25 mouse cellular contexts compared by ENCODE assay signal in the genomic region with DNA sequence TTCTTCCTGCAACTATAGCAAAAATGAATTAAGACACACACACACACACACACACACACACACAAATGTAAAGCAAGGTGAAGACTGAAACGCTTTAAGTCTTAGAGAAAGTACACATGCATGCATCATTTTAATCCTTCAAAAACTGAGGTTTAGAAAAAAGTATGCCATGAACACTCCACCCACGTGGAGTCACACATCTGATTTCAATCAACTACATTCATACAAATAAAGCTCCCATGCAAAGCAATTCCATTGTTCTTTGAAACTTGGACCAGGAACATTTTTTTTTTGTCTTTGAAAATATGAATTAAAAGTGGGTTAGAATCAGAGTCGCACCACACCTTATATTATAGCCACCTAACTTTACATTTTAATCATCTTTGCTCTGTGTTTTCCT.
DNase-seq lines count a peak whose midpoint lies in the region; ATAC-seq and TF ChIP-seq lines count a peak whose summit lies in the region.
"Had no signal": no experiment of that assay in that cellular context is flagged by ENCODE, and none has a peak within 500 bp of the region (broad histone marks: within the 10 kb centered on the region; RNA-seq: fewer than 3 reads in every experiment).

No protein-coding gene starts in this region.

- TF ChIP-seq CTCF in heart, adult 2 months (IDR thresholded peaks at IDR 0.05): no peak

- H3K4me1 ChIP-seq in embryonic facial prominence, embryonic 13.5 days: peaks cover 17% of the 10 kb centered on the region
- no peaks in the 10 kb centered on the region for H3K4me1 ChIP-seq in heart, adult 2 months (ENCODE audit: control insufficient read depth, insufficient read depth, low read length)
- H3K4me1 ChIP-seq: heart, embryonic 15.5 days; hindbrain, embryonic 13.5 days; intestine, embryonic 15.5 days had no signal

- ATAC-seq in embryonic facial prominence, embryonic 13.5 days (ENCODE audit: insufficient number of reproducible peaks, insufficient read depth, low FRiP score, low TSS enrichment, low read depth): no peak
- ATAC-seq: CD4-positive, CD25-positive, alpha-beta regulatory T cell, adult 4 months; forebrain, embryonic 13.5 days; forebrain, postnatal 0 days; hindbrain, postnatal 0 days; intestine, embryonic 15.5 days had no signal

- no peak for TF ChIP-seq POLR2A in heart, adult 2 months (IDR thresholded peaks at IDR 0.05; ENCODE audit: insufficient read depth, low read depth, low read length)

- H3K27ac ChIP-seq in embryonic facial prominence, embryonic 13.5 days: peak overlapping the region; percentile 35; the same call in 1 of the 2 replicates
- H3K27ac ChIP-seq in heart, adult 2 months: no peak overlapping the region
- H3K27ac ChIP-seq: forebrain, embryonic 13.5 days; heart, embryonic 15.5 days; hindbrain, embryonic 13.5 days; hindbrain, postnatal 0 days; intestine, embryonic 15.5 days had no signal

- no peak overlapping the region for H3K9ac ChIP-seq in embryonic facial prominence, embryonic 13.5 days
- no peak overlapping the region for H3K9ac ChIP-seq in heart, adult 2 months (ENCODE audit: low read depth, low read length)
- H3K9ac ChIP-seq: forebrain, embryonic 13.5 days; forebrain, postnatal 0 days; heart, embryonic 15.5 days; hindbrain, embryonic 13.5 days; intestine, embryonic 15.5 days had no signal

- no peak for TF ChIP-seq EP300 in heart, adult 2 months (IDR thresholded peaks at IDR 0.05; ENCODE audit: insufficient read depth, low read depth, low read length)

- intact Hi-C loops in heart, adult 2 months (cut with DNase I): no loop called here

- no peaks in the 10 kb centered on the region for H3K27me3 ChIP-seq in embryonic facial prominence, embryonic 13.5 days
- H3K27me3 ChIP-seq in heart, adult 2 months (ENCODE audit: control insufficient read depth, insufficient read depth, low read length): no peaks in the 10 kb centered on the region
- H3K27me3 ChIP-seq: forebrain, embryonic 13.5 days; heart, embryonic 15.5 days; hindbrain, embryonic 13.5 days; intestine, embryonic 15.5 days had no signal

- 29% methylated on average over 3 of the region's 3 CpGs for WGBS in embryonic facial prominence, embryonic 13.5 days
- 80% methylated on average over 3 of the region's 3 CpGs for WGBS in heart, adult 2 months

- no peaks in the 10 kb centered on the region for H3K9me3 ChIP-seq in embryonic facial prominence, embryonic 13.5 days
- H3K9me3 ChIP-seq: forebrain, embryonic 13.5 days; G1E; heart, embryonic 15.5 days; hindbrain, embryonic 13.5 days; intestine, embryonic 15.5 days had no signal

- H3K36me3 ChIP-seq in embryonic facial prominence, embryonic 13.5 days: no peaks in the 10 kb centered on the region
- H3K36me3 ChIP-seq in heart, adult 2 months (ENCODE audit: control insufficient read depth, insufficient read depth, low read length): no peaks in the 10 kb centered on the region
- H3K36me3 ChIP-seq: G1E; heart, embryonic 15.5 days; hindbrain, embryonic 13.5 days; intestine, embryonic 15.5 days had no signal

- H3K79me2 ChIP-seq in heart, adult 2 months (replicated peaks; ENCODE audit: control insufficient read depth, insufficient read depth, low read length): no peaks in the 10 kb centered on the region

- H3K4me3 ChIP-seq in embryonic facial prominence, embryonic 13.5 days: no peak overlapping the region
- H3K4me3 ChIP-seq in heart, adult 2 months: no peak overlapping the region
- H3K4me3 ChIP-seq: forebrain, embryonic 13.5 days; heart, embryonic 15.5 days; hindbrain, embryonic 13.5 days; intestine, embryonic 15.5 days had no signal

- no peak overlapping the region for H3K4me2 ChIP-seq in embryonic facial prominence, embryonic 13.5 days
- H3K4me2 ChIP-seq: forebrain, embryonic 13.5 days; heart, embryonic 11.5 days; heart, embryonic 15.5 days; hindbrain, embryonic 13.5 days; intestine, embryonic 15.5 days had no signal

- peak; percentile 7 for DNase-seq in embryo, embryonic 10.5 days (ENCODE audit: low spot score)
- DNase-seq in embryo, embryonic 9.5 days (ENCODE audit: extremely low spot score): no peak
- DNase-seq in brain, adult 2 months (ENCODE audit: low read depth, low spot score): peak; percentile 30
- DNase-seq in hindlimb bud, embryonic 11.5 days (ENCODE audit: extremely low spot score, low read depth, low spot score): peak; percentile 6
- DNase-seq in neural tube, embryonic 10.5 days (ENCODE audit: extremely low spot score, low spot score): no peak
- DNase-seq in spleen, postnatal 10 days (ENCODE audit: low spot score in 2 of 2): no peak
- no peak for DNase-seq in heart, adult 2 months
- DNase-seq: adrenal gland, adult 8-10 months; B cell, adult 2 months; cerebellum, adult 11-12 months; cerebellum, adult 9-10 months; cerebellum, postnatal 25 days; forebrain, postnatal 0 days; gastrocnemius, postnatal 10 days; heart, adult 18-20 months; heart, postnatal 14 days had no signal

Comparison
In these comparisons a context has a peak if more than half of its experiments do, and no peak if none do; other contexts are left out.
1. DNase-seq: peak in embryo, embryonic 10.5 days (single experiment), brain, adult 2 months (single experiment) and hindlimb bud, embryonic 11.5 days (single experiment); none in embryo, embryonic 9.5 days (single experiment), neural tube, embryonic 10.5 days (single experiment), spleen, postnatal 10 days (0 of 2) and heart, adult 2 months (0 of 2).